Mouse (Mus musculus) forebrain, embryonic 11.5 days (tissue): ENCODE results near the gene Fam219a. TPM values are rescaled to one million over a fixed set of nuclear protein-coding genes. Genes with fewer than 3 reads are reported as not detected.

Experiments
- ATAC-seq: fragments of 200-750 bp; cut with Nextera tagmentation; replicated peaks from 2 replicates; pipeline ENCODE4 v1.8.0; 2017; ENCODE audit warnings: moderate TSS enrichment; ENCODE audit not compliant: low FRiP score
- DNase-seq: peaks from one replicate; pipeline ENCODE4 v3.0.0-alpha.2; 2017; ENCODE audit warnings: low spot score
- H3K27ac ChIP-seq: fragments of 300-500 bp; sonication (generic); 2 replicates; pipeline ENCODE4 v1.5.1; 2014; ENCODE audit warnings: low read depth, low read length
- H3K27me3 ChIP-seq: fragments of 300-500 bp; sonication (generic); 2 replicates; pipeline ENCODE4 v1.6.1; 2014; ENCODE audit warnings: mild to moderate bottlenecking, low read length, mixed read lengths; ENCODE audit not compliant: control insufficient read depth, insufficient read depth
- H3K36me3 ChIP-seq: fragments of 300-500 bp; sonication (generic); 2 replicates; pipeline ENCODE4 v1.6.1; 2014; ENCODE audit warnings: mild to moderate bottlenecking, low read length, moderate library complexity, mixed read lengths; ENCODE audit not compliant: control insufficient read depth, insufficient read depth
- H3K4me1 ChIP-seq: fragments of 300-500 bp; sonication (generic); replicated peaks from 2 replicates; pipeline ENCODE4 v1.6.1; 2014; ENCODE audit warnings: low read length, mixed read lengths; ENCODE audit not compliant: control insufficient read depth, insufficient read depth
- H3K4me2 ChIP-seq: fragments of 300-500 bp; sonication (generic); 2 replicates; pipeline ENCODE4 v1.6.1; 2014; ENCODE audit warnings: low read depth, mild to moderate bottlenecking, low read length, moderate library complexity, mixed read lengths; ENCODE audit not compliant: severe bottlenecking
- H3K4me3 ChIP-seq: fragments of 300-500 bp; sonication (generic); 2 replicates; pipeline ENCODE4 v1.5.1; 2014; ENCODE audit warnings: low read depth, low read length
- H3K9ac ChIP-seq: fragments of 300-500 bp; sonication (generic); 2 replicates; pipeline ENCODE4 v1.6.1; 2014; ENCODE audit warnings: low read length
- H3K9me3 ChIP-seq: fragments of 300-500 bp; sonication (generic); 2 replicates; pipeline ENCODE4 v1.6.1; 2016; ENCODE audit warnings: low read length, mixed read lengths; ENCODE audit not compliant: control insufficient read depth
- WGBS: fragments of 180-500 bp; shearing (Covaris S2); extraction: QIAGEN DNeasy Blood & Tissue Kit; methylation state at CpG from one replicate; pipeline ENCODE4 v1.1.7; 2014; 5-methylcytosine and 5-hydroxymethylcytosine counted together
- polyA plus RNA-seq: library from polyadenylated mRNA; unstranded; fragments of >200 nt; fragmentation: Nextera tagmentation; extraction: Ambion mirVana; gene quantifications from 2 replicates; pipeline ENCODE4 v1.2.1, GENCODE M21; 2014

Gene Fam219a
- polyA plus RNA-seq, 1 experiment from 2014 or later = 6.7 TPM

- H3K4me1 ChIP-seq = peaks cover 24% of the 10 kb centered on the region
- peak overlapping the region; percentile 17 for H3K9ac ChIP-seq
- H3K36me3 ChIP-seq = no peaks in the 10 kb centered on the region
- peak overlapping the region; percentile 49 for H3K4me2 ChIP-seq
- peak overlapping the region; percentile 22 for H3K4me3 ChIP-seq
- no peak overlapping the region for H3K27ac ChIP-seq
- H3K27me3 ChIP-seq = peaks cover 62% of the 10 kb centered on the region
- no peaks in the 10 kb centered on the region for H3K9me3 ChIP-seq
- WGBS = 2% methylated on average over 43 of the region's 43 CpGs
- ATAC-seq (no peak), DNase-seq (peak; percentile 68)
These were observed 70.4 kb downstream of the Fam219a start for GRCm38 (mm10) chr4:41498921-41499391.

DNA sequence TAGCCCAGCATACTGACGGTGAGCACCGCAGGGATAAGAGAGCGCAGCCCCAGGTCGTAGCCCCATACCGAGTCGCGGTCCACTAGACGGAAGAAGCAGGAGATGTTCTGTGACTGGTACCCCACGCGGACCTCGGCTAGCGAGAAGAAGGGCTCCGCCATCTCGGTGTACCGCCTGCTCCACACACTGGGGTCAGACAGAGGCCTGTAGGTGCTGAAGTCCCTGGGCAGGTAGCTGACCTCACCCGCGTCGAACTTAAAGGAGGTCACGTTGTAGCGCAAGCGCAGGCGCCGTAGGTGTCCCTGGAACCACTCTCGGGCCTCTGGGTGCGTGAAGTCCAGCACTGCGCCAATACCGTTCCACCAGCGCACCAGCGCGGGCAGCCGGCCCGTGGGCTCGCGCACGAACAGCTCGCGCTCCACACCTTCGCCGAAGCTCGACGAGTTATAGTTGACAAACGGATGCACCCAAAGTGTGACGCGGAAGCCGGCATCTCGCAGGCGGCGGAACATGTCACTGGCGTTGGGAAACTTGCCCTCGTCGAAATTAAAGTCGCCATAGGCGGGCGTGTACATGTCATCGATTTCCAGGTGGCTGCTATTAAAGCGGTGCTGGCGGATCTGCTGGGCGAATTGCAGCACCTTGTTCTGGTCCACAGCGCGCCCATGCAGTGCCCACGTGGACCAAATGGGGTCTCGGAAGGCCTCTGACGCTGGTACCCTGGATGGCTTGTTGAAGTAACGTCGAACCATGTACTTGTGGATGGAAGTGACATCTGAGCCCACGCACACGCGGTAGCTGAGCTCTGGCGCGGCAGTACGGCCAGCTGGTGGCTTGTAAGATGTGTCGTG is 71.1 kb downstream of the Fam219a start:
- Histone ChIP-seq H3K4me1 (peaks cover 24% of the 10 kb centered on the region), H3K27ac (no peak overlapping the region), H3K4me3 (peak overlapping the region; percentile 22), H3K9ac (0 out of 2 replicates have a peak overlapping the region, but pooled peaks have one; percentile 16), H3K4me2 (peak overlapping the region; percentile 49), H3K27me3 (peaks cover 62% of the 10 kb centered on the region), H3K36me3 (no peaks in the 10 kb centered on the region), H3K9me3 (no peaks in the 10 kb centered on the region)
- ATAC-seq (no peak), DNase-seq (no peak)
- WGBS = 6% methylated on average over 72 of the region's 72 CpGs

GRCm38 (mm10) chr4:41497579-41497978 is 71.8 kb downstream of the Fam219a start:
- ATAC-seq (no peak; the same call in 1 of the 2 replicates), DNase-seq (peak; percentile 82)
- Histone ChIP-seq H3K4me3 (peak overlapping the region; percentile 22), H3K36me3 (no peaks in the 10 kb centered on the region), H3K9me3 (no peaks in the 10 kb centered on the region), H3K4me2 (peak overlapping the region; percentile 49), H3K4me1 (peaks cover 24% of the 10 kb centered on the region), H3K9ac (0 out of 2 replicates have a peak overlapping the region, but pooled peaks have one; percentile 16), H3K27me3 (peaks cover 62% of the 10 kb centered on the region), H3K27ac (no peak overlapping the region)
- 2% methylated on average over 34 of the region's 34 CpGs for WGBS

- Histone ChIP-seq H3K9ac (no peak overlapping the region), H3K9me3 (no peaks in the 10 kb centered on the region), H3K27me3 (peaks cover 60% of the 10 kb centered on the region), H3K36me3 (no peaks in the 10 kb centered on the region), H3K4me1 (peaks cover 20% of the 10 kb centered on the region), H3K27ac (no peak overlapping the region), H3K4me3 (no peak overlapping the region), H3K4me2 (no peak overlapping the region)
- DNase-seq (no peak), ATAC-seq (no peak; the same call in 1 of the 2 replicates)
- 32% methylated on average over 5 of the region's 5 CpGs for WGBS
These were observed 72.3 kb downstream of the Fam219a start for GRCm38 (mm10) chr4:41497046-41497445.

- H3K27me3 ChIP-seq = peaks cover 49% of the 10 kb centered on the region
- WGBS = 88% methylated on average over 11 of the region's 11 CpGs
These were observed 73.5 kb downstream of the Fam219a start for GRCm38 (mm10) chr4:41495850-41496249.

GRCm38 (mm10) chr4:41495076-41495475 is 74.3 kb downstream of the Fam219a start:
- 85% methylated on average over 4 of the region's 4 CpGs for WGBS
- no peak for ATAC-seq

More at GRCm38 (mm10) chr4:41495850-41496249, 73.5 kb downstream of the Fam219a start:
- Histone ChIP-seq H3K4me2 (no peak overlapping the region), H3K36me3 (no peaks in the 10 kb centered on the region), H3K4me1 (peaks cover 18% of the 10 kb centered on the region), H3K4me3 (no peak overlapping the region), H3K27ac (no peak overlapping the region), H3K9ac (no peak overlapping the region), H3K9me3 (no peaks in the 10 kb centered on the region)
- DNase-seq = no peak
- ATAC-seq = no peak

DNA sequence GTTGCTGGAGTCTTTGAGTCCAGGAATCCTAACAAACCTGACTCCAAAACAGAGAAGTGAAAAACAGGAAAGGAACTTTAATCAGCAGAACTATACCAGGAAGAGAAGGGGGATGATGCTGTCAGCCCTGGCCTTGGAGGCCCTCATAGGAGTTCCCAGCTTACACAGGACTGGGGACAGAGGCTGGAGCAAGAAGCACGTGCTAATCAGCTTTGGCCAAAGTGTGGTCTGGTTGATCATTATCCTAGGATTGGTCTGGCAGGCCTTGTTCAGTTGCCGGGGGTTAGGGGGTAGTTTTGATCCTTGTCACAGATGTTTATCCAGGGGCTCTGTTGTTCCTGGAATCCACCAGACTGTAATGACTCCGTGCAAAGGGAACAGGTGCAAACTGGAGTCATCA is 75.0 kb downstream of the Fam219a start:
- WGBS = 62% methylated on average over 3 of the region's 3 CpGs
- Histone ChIP-seq H3K4me3 (no peak overlapping the region), H3K9ac (no peak overlapping the region), H3K4me2 (no peak overlapping the region), H3K4me1 (peaks cover 18% of the 10 kb centered on the region), H3K36me3 (no peaks in the 10 kb centered on the region), H3K27ac (no peak overlapping the region), H3K27me3 (peaks cover 34% of the 10 kb centered on the region), H3K9me3 (no peaks in the 10 kb centered on the region)
- DNase-seq (no peak), ATAC-seq (no peak)

More at GRCm38 (mm10) chr4:41495076-41495475, 74.3 kb downstream of the Fam219a start:
- Histone ChIP-seq H3K9me3 (no peaks in the 10 kb centered on the region), H3K4me2 (no peak overlapping the region), H3K36me3 (no peaks in the 10 kb centered on the region), H3K4me3 (no peak overlapping the region), H3K27me3 (peaks cover 41% of the 10 kb centered on the region), H3K27ac (no peak overlapping the region), H3K9ac (no peak overlapping the region), H3K4me1 (peaks cover 18% of the 10 kb centered on the region)
- no peak for DNase-seq

- Histone ChIP-seq H3K4me3 (no peak overlapping the region), H3K36me3 (no peaks in the 10 kb centered on the region), H3K27ac (no peak overlapping the region), H3K9ac (no peak overlapping the region), H3K4me1 (peaks cover 14% of the 10 kb centered on the region), H3K4me2 (no peak overlapping the region), H3K27me3 (peaks cover 27% of the 10 kb centered on the region), H3K9me3 (no peaks in the 10 kb centered on the region)
- 82% methylated on average over 3 of the region's 3 CpGs for WGBS
- DNase-seq = no peak
- no peak for ATAC-seq
These were observed 75.7 kb downstream of the Fam219a start for GRCm38 (mm10) chr4:41493464-41494116.
